Mouse (Mus musculus): ENCODE results near the gene Pitpnm2. TPM values are rescaled to one million over a fixed set of nuclear protein-coding genes. Genes with fewer than 3 reads are reported as not detected.

Gene Pitpnm2
- polyA plus RNA-seq, 2 experiments, result 1.9 to 4.7 TPM

GRCm38 (mm10) chr5:124234778-124235177, 14.8 kb downstream of the Pitpnm2 start:
- ATAC-seq (ENCODE audit: insufficient read depth), result no peak
- H3K4me1 ChIP-seq (replicated peaks; ENCODE audit: control insufficient read depth in 2 of 2, insufficient read depth in 2 of 2, low read length in 1 of 2), result peaks cover 10 to 13% of the 10 kb centered on the region in 2 experiments; a peak in 3 of 4 replicates
- DNase-seq (ENCODE audit: low read depth in 3 of 3, low spot score in 3 of 3), result no peak
- no peak overlapping the region for H3K27ac ChIP-seq
- H3K36me3 ChIP-seq (replicated peaks; ENCODE audit: control insufficient read depth, insufficient read depth, low read depth), result no peaks in the 10 kb centered on the region
- 79% methylated on average over 6 of the region's 6 CpGs for WGBS (ENCODE audit: insufficient replicate concordance)
- H3K9me3 ChIP-seq (ENCODE audit: control insufficient read depth, low read length), result no peaks in the 10 kb centered on the region
- no peak overlapping the region for H3K9ac ChIP-seq (replicated peaks)
- no peak overlapping the region for H3K4me2 ChIP-seq (ENCODE audit: low read depth)
- TF ChIP-seq EP300 (IDR thresholded peaks at IDR 0.05; ENCODE audit: low read depth) (no peak), CTCF (IDR thresholded peaks at IDR 0.05; ENCODE audit: low read depth) (no peak)
- H3K27me3 ChIP-seq (ENCODE audit: control insufficient read depth, insufficient read depth, low read length), result no peaks in the 10 kb centered on the region
- H3K4me3 ChIP-seq (ENCODE audit: insufficient read depth in 1 of 2, low read depth in 2 of 2, low read length in 2 of 2), result no peak overlapping the region

DNA sequence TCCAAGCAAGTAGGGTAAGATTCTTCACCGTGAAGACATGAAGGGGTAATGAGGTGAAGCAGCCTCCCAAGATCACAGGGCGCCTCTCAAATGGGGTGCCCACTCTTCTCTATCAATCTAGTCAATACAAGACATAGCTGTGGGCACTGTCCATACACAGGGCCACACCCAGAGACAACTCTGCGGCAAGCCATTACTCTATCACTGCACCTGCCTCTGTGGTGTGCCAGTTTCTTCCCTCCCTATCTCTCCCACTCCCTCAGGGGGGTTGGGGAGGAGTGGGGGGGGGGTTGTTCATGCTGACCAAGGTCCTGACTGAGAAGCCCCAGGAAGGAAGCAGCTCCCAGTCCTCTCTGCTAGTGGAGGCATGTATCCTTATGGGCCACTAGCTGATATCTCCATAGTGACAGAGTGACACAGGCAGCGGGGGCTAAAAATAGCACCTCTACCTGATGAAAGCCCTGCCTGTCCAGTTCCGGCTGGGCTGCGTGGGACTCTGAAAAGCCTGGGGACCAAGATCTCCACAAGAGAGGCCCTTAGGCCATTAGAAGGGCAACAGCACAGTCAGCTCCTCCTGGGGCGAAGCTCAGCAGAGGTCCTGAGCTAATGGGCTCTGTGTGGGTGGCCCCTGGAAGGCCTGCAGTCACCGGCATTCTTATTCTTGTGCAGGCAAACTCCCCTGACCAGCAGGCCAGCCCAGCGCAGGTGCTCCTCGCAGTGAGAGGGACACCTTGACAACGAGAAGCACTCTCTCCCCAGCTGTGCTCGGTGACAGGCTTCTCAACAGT, 15.5 kb downstream of the Pitpnm2 start:
- Histone ChIP-seq H3K9ac (replicated peaks) (no peak overlapping the region), H3K4me3 (ENCODE audit: insufficient read depth in 1 of 2, low read depth in 2 of 2, low read length in 2 of 2) (no peak overlapping the region), H3K36me3 (replicated peaks; ENCODE audit: control insufficient read depth, insufficient read depth, low read depth) (no peaks in the 10 kb centered on the region), H3K9me3 (ENCODE audit: control insufficient read depth, low read length) (no peaks in the 10 kb centered on the region), H3K27me3 (ENCODE audit: control insufficient read depth, insufficient read depth, low read length) (no peaks in the 10 kb centered on the region), H3K4me1 (replicated peaks; ENCODE audit: control insufficient read depth in 2 of 2, insufficient read depth in 2 of 2, low read length in 1 of 2) (peaks cover 10 to 13% of the 10 kb centered on the region in 2 experiments; a peak in 3 of 4 replicates), H3K4me2 (ENCODE audit: low read depth) (no peak overlapping the region), H3K27ac (no peak overlapping the region)
- no peak for DNase-seq (ENCODE audit: low read depth in 3 of 3, low spot score in 3 of 3)
- ATAC-seq (ENCODE audit: insufficient read depth), result no peak
- 54% methylated on average over 12 of the region's 12 CpGs for WGBS (ENCODE audit: insufficient replicate concordance)
- TF ChIP-seq CTCF (IDR thresholded peaks at IDR 0.05; ENCODE audit: low read depth) (no peak), EP300 (IDR thresholded peaks at IDR 0.05; ENCODE audit: low read depth) (no peak)

DNA sequence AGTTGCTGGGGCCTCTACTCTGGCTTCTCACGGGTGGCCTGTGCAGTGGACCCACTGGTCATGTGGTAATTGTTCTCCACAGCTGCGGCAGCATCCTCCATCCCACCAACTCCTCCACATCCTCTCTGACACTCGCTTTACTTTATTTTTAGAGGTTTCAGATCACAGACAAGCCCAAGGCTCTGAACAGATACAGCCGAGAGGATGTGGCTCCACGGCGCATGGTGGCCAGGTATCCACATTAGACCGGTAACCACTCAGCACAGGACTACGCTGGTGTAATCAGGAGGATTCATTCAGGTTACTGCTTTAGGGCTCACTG, 16.5 kb downstream of the Pitpnm2 start:
- 77% methylated on average over 8 of the region's 8 CpGs for WGBS (ENCODE audit: insufficient replicate concordance)
- no peak overlapping the region for H3K4me3 ChIP-seq (ENCODE audit: insufficient read depth in 1 of 2, low read depth in 2 of 2, low read length in 2 of 2)
- H3K27me3 ChIP-seq (ENCODE audit: control insufficient read depth, insufficient read depth, low read length), result no peaks in the 10 kb centered on the region
- no peak for TF ChIP-seq CTCF (IDR thresholded peaks at IDR 0.05; ENCODE audit: low read depth)
- no peak for TF ChIP-seq EP300 (IDR thresholded peaks at IDR 0.05; ENCODE audit: low read depth)
- no peaks in the 10 kb centered on the region for H3K9me3 ChIP-seq (ENCODE audit: control insufficient read depth, low read length)
- H3K27ac ChIP-seq, result no peak overlapping the region
- DNase-seq (ENCODE audit: low read depth in 3 of 3, low spot score in 3 of 3), result no peak
- H3K4me1 ChIP-seq (replicated peaks; ENCODE audit: control insufficient read depth in 2 of 2, insufficient read depth in 2 of 2, low read length in 1 of 2), result peaks cover 10 to 13% of the 10 kb centered on the region in 2 experiments; a peak in 3 of 4 replicates
- no peaks in the 10 kb centered on the region for H3K36me3 ChIP-seq (replicated peaks; ENCODE audit: control insufficient read depth, insufficient read depth, low read depth)
- no peak for ATAC-seq (ENCODE audit: insufficient read depth)
- H3K9ac ChIP-seq (replicated peaks), result no peak overlapping the region
- no peak overlapping the region for H3K4me2 ChIP-seq (ENCODE audit: low read depth)

DNA sequence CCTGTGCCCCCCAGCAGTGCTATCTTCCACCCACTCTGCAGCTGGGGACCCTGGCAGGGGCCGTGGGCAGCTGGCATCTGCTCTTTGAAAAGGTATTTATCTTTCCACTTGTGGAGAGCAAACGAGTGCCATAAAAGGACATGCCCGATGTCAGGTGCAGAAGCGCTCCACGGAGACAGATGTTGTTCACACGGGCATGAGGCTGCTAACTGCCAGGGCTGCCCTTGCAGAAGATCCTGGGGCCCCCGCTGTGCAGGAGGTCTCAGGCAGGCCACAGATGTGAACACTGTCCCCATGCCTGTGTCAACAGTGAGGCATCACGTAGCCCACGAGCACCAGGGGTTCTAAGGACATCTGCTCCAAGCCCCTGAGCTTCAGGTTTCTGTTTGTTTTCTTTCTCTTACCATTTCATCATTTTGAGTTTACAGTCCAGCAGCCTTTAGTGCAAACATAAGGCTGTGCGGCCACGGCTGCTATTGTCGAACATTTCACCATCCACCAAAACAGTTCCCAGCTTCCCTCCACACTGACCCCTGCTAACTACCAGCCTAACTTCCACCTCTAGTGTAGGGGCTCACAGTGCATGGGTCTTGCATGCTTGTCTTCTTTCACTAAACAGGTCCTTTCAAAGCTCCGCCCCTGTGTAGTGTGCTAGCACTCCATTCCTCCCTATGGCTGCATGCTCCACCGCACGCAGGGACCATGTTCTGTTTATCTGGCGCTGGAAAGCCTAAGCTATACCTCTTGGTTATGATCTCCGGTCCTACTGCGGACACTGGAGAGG, 17.0 kb downstream of the Pitpnm2 start:
- H3K9ac ChIP-seq (replicated peaks), result no peak overlapping the region

DNA sequence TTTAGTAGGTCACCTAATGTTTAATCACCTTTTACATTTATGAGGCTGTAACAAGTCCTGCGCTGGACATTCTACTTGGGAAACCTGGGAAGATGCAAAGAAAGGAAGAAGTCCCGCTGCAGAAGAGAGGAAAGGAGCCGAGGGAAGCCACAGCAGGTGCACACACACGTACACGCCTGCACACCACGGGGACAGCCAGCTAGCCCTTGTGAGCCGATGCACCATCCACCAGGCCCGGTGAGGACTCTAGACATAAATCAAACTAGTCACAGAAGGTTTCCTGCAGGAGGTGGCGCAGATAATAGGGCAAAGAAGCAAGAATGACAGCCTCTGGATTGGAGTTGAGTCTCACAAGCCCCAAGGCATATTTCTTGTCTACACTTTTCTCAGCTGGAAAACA, 19.1 kb downstream of the Pitpnm2 start:
- no peak overlapping the region for H3K4me2 ChIP-seq (ENCODE audit: low read depth)
- TF ChIP-seq CTCF (IDR thresholded peaks at IDR 0.05; ENCODE audit: low read depth), result no peak
- TF ChIP-seq EP300 (IDR thresholded peaks at IDR 0.05; ENCODE audit: low read depth), result no peak
- 59% methylated on average over 9 of the region's 9 CpGs for WGBS (ENCODE audit: insufficient replicate concordance)
- ATAC-seq (ENCODE audit: insufficient read depth) (no peak), DNase-seq (ENCODE audit: low read depth in 3 of 3, low spot score in 3 of 3) (no peak)
- H3K27ac ChIP-seq, result no peak overlapping the region
- no peaks in the 10 kb centered on the region for H3K9me3 ChIP-seq (ENCODE audit: control insufficient read depth, low read length)
- H3K36me3 ChIP-seq (replicated peaks; ENCODE audit: control insufficient read depth, insufficient read depth, low read depth), result no peaks in the 10 kb centered on the region
- no peak overlapping the region for H3K9ac ChIP-seq (replicated peaks)
- peaks cover 10 to 26% of the 10 kb centered on the region in 2 experiments for H3K4me1 ChIP-seq (replicated peaks; ENCODE audit: control insufficient read depth in 2 of 2, insufficient read depth in 2 of 2, low read length in 1 of 2)
- H3K4me3 ChIP-seq (ENCODE audit: insufficient read depth in 1 of 2, low read depth in 2 of 2, low read length in 2 of 2), result no peak overlapping the region
- H3K27me3 ChIP-seq (ENCODE audit: control insufficient read depth, insufficient read depth, low read length), result no peaks in the 10 kb centered on the region

More for the DNA sequence above, 17.0 kb downstream of the Pitpnm2 start:
- no peak overlapping the region for H3K4me3 ChIP-seq (ENCODE audit: insufficient read depth in 1 of 2, low read depth in 2 of 2, low read length in 2 of 2)
- no peaks in the 10 kb centered on the region for H3K27me3 ChIP-seq (ENCODE audit: control insufficient read depth, insufficient read depth, low read length)
- DNase-seq (ENCODE audit: low read depth in 3 of 3, low spot score in 3 of 3) (no peak), ATAC-seq (ENCODE audit: insufficient read depth) (peak; percentile 67)
- H3K27ac ChIP-seq, result peak overlapping the region; percentile 14; the same call in 1 of the 2 replicates
- H3K36me3 ChIP-seq (replicated peaks; ENCODE audit: control insufficient read depth, insufficient read depth, low read depth), result no peaks in the 10 kb centered on the region
- TF ChIP-seq CTCF (IDR thresholded peaks at IDR 0.05; ENCODE audit: low read depth), result no peak
- no peak for TF ChIP-seq EP300 (IDR thresholded peaks at IDR 0.05; ENCODE audit: low read depth)
- peaks cover 10 to 13% of the 10 kb centered on the region in 2 experiments; a peak in 3 of 4 replicates for H3K4me1 ChIP-seq (replicated peaks; ENCODE audit: control insufficient read depth in 2 of 2, insufficient read depth in 2 of 2, low read length in 1 of 2)
- H3K4me2 ChIP-seq (ENCODE audit: low read depth), result peak overlapping the region; percentile 6; the same call in 1 of the 2 replicates
- no peaks in the 10 kb centered on the region for H3K9me3 ChIP-seq (ENCODE audit: control insufficient read depth, low read length)
- 69% methylated on average over 18 of the region's 18 CpGs for WGBS (ENCODE audit: insufficient replicate concordance)

Data from liver, embryonic 14.5 days (tissue).